Mouse (Mus musculus) MEL (cell line): ENCODE measurements around the gene Prame.

ENCODE experiments used
- BHLHE40 ChIP-seq: IDR thresholded peaks from 2 replicates; pipeline ENCODE4 v1.6.1; 2012; ENCODE audit warnings: low read depth, mild to moderate bottlenecking, inconsistent platforms, low read length, improper control_type of control experiment, borderline replicate concordance
- CTCF ChIP-seq, 3 experiments: IDR thresholded peaks in 2 of 3; conservative IDR thresholded peaks in 1 of 3; 2 replicates each; pipeline ENCODE4 v1.5.1; 2011 to 2012; ENCODE audit warnings: low read length in 3 of 3, low read depth in 2 of 3, mild to moderate bottlenecking in 2 of 3, improper control_type of control experiment in 1 of 3, inconsistent platforms in 1 of 3, mixed read lengths in 1 of 3, moderate library complexity in 1 of 3; ENCODE audit not compliant: control insufficient read depth in 1 of 3, insufficient read depth in 1 of 3, poor library complexity in 1 of 3, severe bottlenecking in 1 of 3
- EP300 ChIP-seq, 2 experiments: IDR thresholded peaks; 2 replicates each; pipeline ENCODE4 v1.6.1; 2011; ENCODE audit warnings: improper control_type of control experiment in 2 of 2, low read length in 2 of 2, low read depth in 1 of 2, mild to moderate bottlenecking in 1 of 2
- POLR2A ChIP-seq, 2 experiments: IDR thresholded peaks; 2 replicates each; pipeline ENCODE4 v1.6.1; 2011 to 2012; ENCODE audit warnings: low read length in 2 of 2, mild to moderate bottlenecking in 2 of 2, control low read depth in 1 of 2, improper control_type of control experiment in 1 of 2, low read depth in 1 of 2, moderate library complexity in 1 of 2; ENCODE audit not compliant: control insufficient read depth in 1 of 2, insufficient read depth in 1 of 2, poor library complexity in 1 of 2
- USF2 ChIP-seq, 2 experiments: IDR thresholded peaks; 2 replicates each; pipeline ENCODE4 v1.6.1; 2011 to 2012; ENCODE audit warnings: improper control_type of control experiment in 2 of 2, low read length in 2 of 2, borderline replicate concordance in 1 of 2, inconsistent platforms in 1 of 2, low read depth in 1 of 2, mild to moderate bottlenecking in 1 of 2; ENCODE audit not compliant: insufficient read depth in 1 of 2
- ZMIZ1 ChIP-seq: IDR thresholded peaks from 2 replicates; pipeline ENCODE4 v1.6.1; 2012; ENCODE audit warnings: low read depth, mild to moderate bottlenecking, inconsistent platforms, low read length, improper control_type of control experiment, moderate library complexity

DNA sequence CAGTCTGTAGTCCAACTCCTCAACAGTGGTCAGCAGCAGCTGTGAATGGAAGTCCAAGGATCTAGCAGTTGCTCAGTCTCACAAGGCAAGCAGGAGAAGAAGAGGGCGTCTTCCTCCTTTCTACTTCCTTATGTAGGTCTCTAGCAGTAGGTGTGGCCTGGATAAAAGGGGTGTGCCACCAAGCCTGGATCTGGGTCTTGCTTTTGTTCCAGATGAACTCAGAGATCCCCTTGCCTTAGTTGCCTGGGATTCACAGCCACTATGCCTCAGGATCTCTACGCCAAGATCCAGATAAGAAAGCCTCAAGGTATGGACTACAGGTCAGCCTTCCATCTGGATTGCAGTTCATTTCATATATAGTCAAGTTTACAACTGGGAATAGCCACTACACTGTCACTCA, 28.8 kb downstream of the Prame start, which contains the start of gene Nxf7:
- TF ChIP-seq ZMIZ1 (no peak), EP300 (IDR thresholded peaks at IDR 0.05; ENCODE audit: low read depth in 1 of 2, low read length in 2 of 2) (no peak), USF2 (IDR thresholded peaks at IDR 0.05; ENCODE audit: borderline replicate concordance in 1 of 2, insufficient read depth in 1 of 2, low read depth in 1 of 2, low read length in 2 of 2) (no peak), CTCF (IDR thresholded peaks at IDR 0.05 in 2 of 3, conservative IDR thresholded peaks at IDR 0.05 in 1 of 3; ENCODE audit: control insufficient read depth in 1 of 3, insufficient read depth in 1 of 3, low read depth in 2 of 3, low read length in 3 of 3, poor library complexity in 1 of 3, severe bottlenecking in 1 of 3) (no peak), POLR2A (IDR thresholded peaks at IDR 0.05; ENCODE audit: control insufficient read depth in 1 of 2, insufficient read depth in 1 of 2, low read depth in 1 of 2, low read length in 2 of 2, poor library complexity in 1 of 2) (no peak), BHLHE40 (no peak)
